Mouse (Mus musculus): ENCODE measurements at regions not wholly inside any gene's neighbourhood (a gene's known extent, or its start where the extent isn't known, plus 50 kb on each side); places are given as distances from the start of the nearest gene placed in this dataset.

GRCm38 (mm10) chr3:126105086-126105485, 166.7 kb upstream of the Ugt8a start:
- no peaks in the 10 kb centered on the region for H3K36me3 ChIP-seq (ENCODE audit: control insufficient read depth, insufficient read depth, low read length)
- no peaks in the 10 kb centered on the region for H3K4me1 ChIP-seq (replicated peaks; ENCODE audit: control insufficient read depth, insufficient read depth, low read length)
- TF ChIP-seq POLR2A (IDR thresholded peaks at IDR 0.05; ENCODE audit: control insufficient read depth, extremely low read depth, insufficient read depth, low read length, poor library complexity) = no peak
- no peak for TF ChIP-seq CTCF (IDR thresholded peaks at IDR 0.05; ENCODE audit: borderline replicate concordance, control insufficient read depth, extremely low read depth, insufficient read depth, low read length, poor library complexity)
- H3K27ac ChIP-seq (ENCODE audit: control insufficient read depth, insufficient read depth, low read length) = no peak overlapping the region
- no peak overlapping the region for H3K4me3 ChIP-seq (ENCODE audit: control insufficient read depth, insufficient read depth, low read length)
- 90% methylated on average over 2 of the region's 2 CpGs for WGBS
- DNase-seq = no peak
- no peaks in the 10 kb centered on the region for H3K27me3 ChIP-seq (ENCODE audit: control insufficient read depth, insufficient read depth, low read length)

DNA sequence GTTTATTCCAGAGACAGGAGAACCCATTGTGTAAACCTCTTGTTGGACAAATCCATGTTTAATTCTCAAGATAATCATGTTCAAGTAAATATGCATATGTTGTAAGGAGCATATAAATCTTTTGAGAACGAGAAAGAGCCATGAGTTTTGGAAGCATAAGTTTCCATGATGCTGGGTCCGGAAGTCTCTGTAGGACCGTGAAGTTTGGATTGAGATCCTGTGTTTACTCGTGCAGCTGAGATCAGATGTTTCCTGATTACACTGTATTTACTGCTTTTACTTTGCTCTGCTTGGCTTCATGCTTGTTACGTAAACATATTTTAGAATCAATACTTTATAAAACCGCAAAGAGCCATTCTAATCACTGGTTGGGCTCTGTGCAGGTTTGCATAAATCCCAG, 171.0 kb upstream of the Ugt8a start:
- no peak overlapping the region for H3K4me3 ChIP-seq (ENCODE audit: control insufficient read depth, insufficient read depth, low read length)
- no peaks in the 10 kb centered on the region for H3K4me1 ChIP-seq (replicated peaks; ENCODE audit: control insufficient read depth, insufficient read depth, low read length)
- 89% methylated on average over 6 of the region's 6 CpGs for WGBS
- no peaks in the 10 kb centered on the region for H3K36me3 ChIP-seq (ENCODE audit: control insufficient read depth, insufficient read depth, low read length)
- H3K27me3 ChIP-seq (ENCODE audit: control insufficient read depth, insufficient read depth, low read length) = no peaks in the 10 kb centered on the region
- H3K27ac ChIP-seq (ENCODE audit: control insufficient read depth, insufficient read depth, low read length) = no peak overlapping the region
- no peak for TF ChIP-seq POLR2A (IDR thresholded peaks at IDR 0.05; ENCODE audit: control insufficient read depth, extremely low read depth, insufficient read depth, low read length, poor library complexity)
- TF ChIP-seq CTCF (IDR thresholded peaks at IDR 0.05; ENCODE audit: borderline replicate concordance, control insufficient read depth, extremely low read depth, insufficient read depth, low read length, poor library complexity) = no peak
- DNase-seq = no peak

DNA sequence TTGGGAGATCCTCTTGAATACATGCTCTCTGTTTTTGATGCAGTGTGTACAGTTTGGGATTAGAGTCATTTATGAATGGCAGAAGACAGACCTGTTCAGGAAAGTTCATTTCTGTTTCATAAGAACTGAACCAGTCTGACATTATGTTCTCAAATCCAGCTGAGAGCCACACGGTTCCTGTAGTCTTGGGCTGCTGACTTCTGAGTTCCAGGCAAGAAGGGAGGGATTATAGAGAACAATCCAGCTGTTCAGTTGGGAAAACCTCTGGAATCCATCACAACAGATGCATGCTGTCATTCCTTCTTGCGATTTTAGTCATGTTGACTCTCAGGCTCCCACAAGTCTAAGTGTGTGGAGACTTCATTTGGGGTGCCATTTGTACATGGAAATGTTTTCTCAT, 179.4 kb upstream of the Ugt8a start:
- Histone ChIP-seq H3K36me3 (ENCODE audit: control insufficient read depth, insufficient read depth, low read length) (no peaks in the 10 kb centered on the region), H3K27me3 (ENCODE audit: control insufficient read depth, insufficient read depth, low read length) (no peaks in the 10 kb centered on the region), H3K4me1 (replicated peaks; ENCODE audit: control insufficient read depth, insufficient read depth, low read length) (no peaks in the 10 kb centered on the region), H3K27ac (ENCODE audit: control insufficient read depth, insufficient read depth, low read length) (no peak overlapping the region), H3K4me3 (ENCODE audit: control insufficient read depth, insufficient read depth, low read length) (no peak overlapping the region)
- no peak for TF ChIP-seq CTCF (IDR thresholded peaks at IDR 0.05; ENCODE audit: borderline replicate concordance, control insufficient read depth, extremely low read depth, insufficient read depth, low read length, poor library complexity)
- TF ChIP-seq POLR2A (IDR thresholded peaks at IDR 0.05; ENCODE audit: control insufficient read depth, extremely low read depth, insufficient read depth, low read length, poor library complexity) = no peak
- no peak for DNase-seq
- WGBS = 90% methylated on average over 2 of the region's 2 CpGs

GRCm38 (mm10) chr3:126122323-126123259, 184.2 kb upstream of the Ugt8a start:
- no peaks in the 10 kb centered on the region for H3K27me3 ChIP-seq (ENCODE audit: control insufficient read depth, insufficient read depth, low read length)
- DNase-seq = no peak
- WGBS = 85% methylated on average over 2 of the region's 2 CpGs
- H3K27ac ChIP-seq (ENCODE audit: control insufficient read depth, insufficient read depth, low read length) = no peak overlapping the region
- no peaks in the 10 kb centered on the region for H3K4me1 ChIP-seq (replicated peaks; ENCODE audit: control insufficient read depth, insufficient read depth, low read length)
- no peak overlapping the region for H3K4me3 ChIP-seq (ENCODE audit: control insufficient read depth, insufficient read depth, low read length)
- H3K36me3 ChIP-seq (ENCODE audit: control insufficient read depth, insufficient read depth, low read length) = no peaks in the 10 kb centered on the region
- TF ChIP-seq POLR2A (IDR thresholded peaks at IDR 0.05; ENCODE audit: control insufficient read depth, extremely low read depth, insufficient read depth, low read length, poor library complexity) (no peak), CTCF (IDR thresholded peaks at IDR 0.05; ENCODE audit: borderline replicate concordance, control insufficient read depth, extremely low read depth, insufficient read depth, low read length, poor library complexity) (no peak)

- H3K36me3 ChIP-seq (ENCODE audit: control insufficient read depth, insufficient read depth, low read length) = no peaks in the 10 kb centered on the region
- TF ChIP-seq CTCF (IDR thresholded peaks at IDR 0.05; ENCODE audit: borderline replicate concordance, control insufficient read depth, extremely low read depth, insufficient read depth, low read length, poor library complexity) = no peak
- no peak for TF ChIP-seq POLR2A (IDR thresholded peaks at IDR 0.05; ENCODE audit: control insufficient read depth, extremely low read depth, insufficient read depth, low read length, poor library complexity)
- no peaks in the 10 kb centered on the region for H3K27me3 ChIP-seq (ENCODE audit: control insufficient read depth, insufficient read depth, low read length)
- no peak overlapping the region for H3K27ac ChIP-seq (ENCODE audit: control insufficient read depth, insufficient read depth, low read length)
- no peaks in the 10 kb centered on the region for H3K4me1 ChIP-seq (replicated peaks; ENCODE audit: control insufficient read depth, insufficient read depth, low read length)
- no peak overlapping the region for H3K4me3 ChIP-seq (ENCODE audit: control insufficient read depth, insufficient read depth, low read length)
- no peak for DNase-seq
- WGBS = 98% methylated on average over 1 of the region's 1 CpGs
Observed at GRCm38 (mm10) chr3:126166542-126166941, 196.9 kb upstream of the Arsj start.

DNA sequence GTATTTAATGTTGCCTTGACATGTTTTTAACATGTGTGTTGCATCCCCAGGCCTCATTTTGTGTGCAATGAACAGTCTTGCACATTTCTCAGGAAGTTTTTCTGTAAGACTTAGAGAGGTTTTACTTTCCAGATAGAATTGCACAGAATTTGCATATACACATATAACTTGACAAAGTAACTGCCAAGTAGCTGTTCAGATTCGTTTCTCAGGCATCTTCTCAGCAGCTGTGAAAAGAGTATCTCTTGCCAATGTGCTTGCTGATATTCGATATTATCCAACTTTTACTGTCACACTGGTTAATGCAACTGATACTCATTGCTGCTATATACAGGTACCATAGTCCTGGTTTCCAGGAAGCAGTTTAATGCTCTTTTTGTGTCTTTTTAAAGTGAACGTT, 154.5 kb upstream of the Arsj start:
- TF ChIP-seq CTCF (IDR thresholded peaks at IDR 0.05; ENCODE audit: borderline replicate concordance, control insufficient read depth, extremely low read depth, insufficient read depth, low read length, poor library complexity) = no peak
- TF ChIP-seq POLR2A (IDR thresholded peaks at IDR 0.05; ENCODE audit: control insufficient read depth, extremely low read depth, insufficient read depth, low read length, poor library complexity) = no peak
- Histone ChIP-seq H3K4me3 (ENCODE audit: control insufficient read depth, insufficient read depth, low read length) (no peak overlapping the region), H3K4me1 (replicated peaks; ENCODE audit: control insufficient read depth, insufficient read depth, low read length) (no peaks in the 10 kb centered on the region), H3K27ac (ENCODE audit: control insufficient read depth, insufficient read depth, low read length) (no peak overlapping the region), H3K27me3 (ENCODE audit: control insufficient read depth, insufficient read depth, low read length) (no peaks in the 10 kb centered on the region), H3K36me3 (ENCODE audit: control insufficient read depth, insufficient read depth, low read length) (no peaks in the 10 kb centered on the region)
- no peak for DNase-seq
- 87% methylated on average over 3 of the region's 3 CpGs for WGBS
